Mouse (Mus musculus): ENCODE measurements at regions not wholly inside any gene's neighbourhood (a gene's known extent, or its start where the extent isn't known, plus 50 kb on each side); places are given as distances from the start of the nearest gene placed in this dataset.
A peak's percentile ranks its signal among the peaks of the same experiment; 100 is the strongest.

- peak; percentile 58 for DNase-seq (ENCODE audit: low spot score)
Observed at GRCm38 (mm10) chr15:26469901-26470383, 161.1 kb downstream of the March11 start.

GRCm38 (mm10) chr15:26487378-26487777 is 178.5 kb downstream of the March11 start:
- no peak for DNase-seq (ENCODE audit: low spot score)
